Mouse (Mus musculus) heart, postnatal 4 days (tissue): ENCODE data around the gene Ube2k. TPM values are rescaled to one million over a fixed set of nuclear protein-coding genes. Genes with fewer than 3 reads are reported as not detected.

Experiments
- total RNA-seq, 2 experiments: library from RNA; stranded (reverse); gene quantifications; 2 replicates each; pipeline ENCODE4 v1.2.3; 2021

Ube2k gene
- total RNA-seq, 2 experiments from 2014 or later = 84.6 to 87.0 TPM

Other genes with a start within 250 kb of the Ube2k start
- 10 to 100 TPM; 36.9 to 37.7 TPM for gene Rfc1, start 201.6 kb upstream of the Ube2k start, total RNA-seq
- gene Klb, start 188.9 kb upstream of the Ube2k start, total RNA-seq = under 1 TPM; 0.31 to 0.47 TPM
- gene Rpl9, start 145.8 kb upstream of the Ube2k start, total RNA-seq = 1,000 to 10,000 TPM; 1,343 to 1,505 TPM
- 10 to 100 TPM; 71.5 to 76.2 TPM for gene Lias, start 145.7 kb upstream of the Ube2k start, total RNA-seq
- 10 to 100 TPM; 41.4 to 45.2 TPM for gene Ugdh, start 101.3 kb upstream of the Ube2k start, total RNA-seq
- gene Gm43552, start 44.4 kb upstream of the Ube2k start, total RNA-seq = 1 to 10 TPM in 1 of 2 experiments, not detected in 1; 3.5 TPM
- 10 to 100 TPM; 89.6 to 89.9 TPM for gene Smim14, start within 50 bp of the Ube2k start, total RNA-seq
- gene Pds5a, start 161.0 kb downstream of the Ube2k start, total RNA-seq = 10 to 100 TPM; 88.1 to 93.2 TPM
- 10 to 100 TPM; 33.7 to 36.6 TPM for gene N4bp2, start 226.3 kb downstream of the Ube2k start, total RNA-seq